Mouse (Mus musculus) heart, embryonic 13.5 days (tissue): ENCODE data around the gene Mlf1. TPM values are rescaled to one million over a fixed set of nuclear protein-coding genes. Genes with fewer than 3 reads are reported as not detected.

Source experiments
- polyA plus RNA-seq: library from polyadenylated mRNA; unstranded; fragments of >200 nt; fragmentation: Nextera tagmentation; extraction: Ambion mirVana; gene quantifications from 2 replicates; pipeline ENCODE4 v1.2.1, GENCODE M21; 2015

The Mlf1 gene
- polyA plus RNA-seq, 1 experiment from 2014 or later, result 209 TPM

Other genes starting within 250 kb of the Mlf1 start
- not detected in 2 replicates for gene Gm17402, start 1.1 kb downstream of the Mlf1 start, polyA plus RNA-seq
- gene Gfm1, start 56.0 kb downstream of the Mlf1 start, polyA plus RNA-seq, result 97.6 and 106 TPM in 2 replicates
- gene Lxn, start 89.8 kb downstream of the Mlf1 start, polyA plus RNA-seq, result 62.4 and 64.3 TPM in 2 replicates
- gene Rarres1, start 141.4 kb downstream of the Mlf1 start, polyA plus RNA-seq, result 1.0 and 1.1 TPM in 2 replicates
- 39.5 and 40.3 TPM in 2 replicates for gene Mfsd1, start 208.6 kb downstream of the Mlf1 start, polyA plus RNA-seq